In genomic region chr12:112941776-112942713, GRCm38 (mm10) we compare ENCODE assay signal across 8 mouse cellular contexts. TPM values are rescaled to one million over a fixed set of nuclear protein-coding genes. Genes with fewer than 3 reads are reported as not detected.
DNase-seq lines count a peak whose midpoint lies in the region; ATAC-seq and TF ChIP-seq lines count a peak whose summit lies in the region.

Nudt14 (minus strand) TSS chr12:112942124.

- peak within 1 kb of the TSS; percentile 67 for H3K4me3 ChIP-seq in limb, embryonic 14.5 days (replicated peaks; ENCODE audit: low read length)
- peak within 1 kb of the TSS; percentile 85 for H3K4me3 ChIP-seq in midbrain, embryonic 15.5 days

- peak within 1 kb of the TSS; percentile 58; the same call in 1 of the 2 replicates for H3K27ac ChIP-seq in limb, embryonic 14.5 days (replicated peaks; ENCODE audit: low read depth, low read length)
- peak within 1 kb of the TSS; percentile 81 for H3K27ac ChIP-seq in midbrain, embryonic 15.5 days

- DNase-seq in left cerebral cortex, adult 18-20 months (ENCODE audit: low spot score in 2 of 2), result peak; percentile 62 to 74
- no peak for DNase-seq in left cerebral cortex, adult 11 months (ENCODE audit: low spot score)
- peak; percentile 86 for DNase-seq in embryo, embryonic 9.5 days (ENCODE audit: extremely low spot score)
- DNase-seq in heart, adult 11 months, result peak; percentile 98
- DNase-seq in kidney, adult 11 months, result peak; percentile 78
- peak; percentile 68 for DNase-seq in limb, embryonic 14.5 days (ENCODE audit: low spot score)
- DNase-seq in spleen, postnatal 10 days (ENCODE audit: low spot score in 2 of 2), result peak; percentile 74 to 82

- WGBS in limb, embryonic 14.5 days, result 3% methylated on average over 50 of the region's 58 CpGs
- WGBS in midbrain, embryonic 15.5 days, result 2% methylated on average over 58 of the region's 58 CpGs

- peaks cover 12% of the 10 kb centered on the region for H3K4me1 ChIP-seq in limb, embryonic 14.5 days (ENCODE audit: control insufficient read depth, insufficient read depth, low read length)
- peaks cover 21% of the 10 kb centered on the region for H3K4me1 ChIP-seq in midbrain, embryonic 15.5 days

- no peaks in the 10 kb centered on the region for H3K9me3 ChIP-seq in limb, embryonic 14.5 days (ENCODE audit: control insufficient read depth, low read length)
- no peaks in the 10 kb centered on the region for H3K9me3 ChIP-seq in midbrain, embryonic 15.5 days

- H3K27me3 ChIP-seq in limb, embryonic 14.5 days (ENCODE audit: control insufficient read depth, insufficient read depth, low read length), result no peaks in the 10 kb centered on the region
- no peaks in the 10 kb centered on the region for H3K27me3 ChIP-seq in midbrain, embryonic 15.5 days (replicated peaks)

- H3K36me3 ChIP-seq in limb, embryonic 14.5 days (ENCODE audit: control insufficient read depth, insufficient read depth, low read length), result no peaks in the 10 kb centered on the region
- no peaks in the 10 kb centered on the region for H3K36me3 ChIP-seq in midbrain, embryonic 15.5 days (replicated peaks)

- no peak for TF ChIP-seq POLR2A in limb, embryonic 14.5 days (IDR thresholded peaks at IDR 0.05; ENCODE audit: borderline replicate concordance, extremely low read depth, insufficient read depth, insufficient read length)

- peak within 1 kb of the TSS; percentile 56 for H3K4me2 ChIP-seq in limb, embryonic 14.5 days (replicated peaks; ENCODE audit: low read depth, low read length, severe bottlenecking)
- H3K4me2 ChIP-seq in midbrain, embryonic 15.5 days, result peak within 1 kb of the TSS; percentile 82

- peak within 1 kb of the TSS; percentile 78 for H3K9ac ChIP-seq in limb, embryonic 14.5 days (ENCODE audit: low read depth, low read length, severe bottlenecking)
- peak within 1 kb of the TSS; percentile 86 for H3K9ac ChIP-seq in midbrain, embryonic 15.5 days

- ATAC-seq in limb, embryonic 14.5 days (ENCODE audit: low FRiP score, low read depth), result peak; percentile 81
- peak; percentile 85 for ATAC-seq in midbrain, embryonic 15.5 days (replicated peaks)

RNA-seq across cellular contexts. Expression of gene Nudt14, which starts in this region (rescaled TPM):
- total RNA-seq in left cerebral cortex, adult 18-20 months (2021), result 10 to 100 TPM; 10.4 to 12.2 TPM
- polyA plus RNA-seq in limb, embryonic 14.5 days (2012; rRNA removed), result 50.4 and 54.4 TPM in 2 replicates
- polyA plus RNA-seq in limb, embryonic 14.5 days (2014; fragmentation: Nextera tagmentation; extraction: Ambion mirVana), result 78.4 and 96.0 TPM in 2 replicates
- 60.6 and 60.8 TPM in 2 replicates for polyA plus RNA-seq in midbrain, embryonic 15.5 days (2015; fragmentation: Nextera tagmentation; extraction: Ambion mirVana)
